Mouse (Mus musculus) embryonic facial prominence, embryonic 13.5 days (tissue): ENCODE data around the gene Gm42906. TPM values are rescaled to one million over a fixed set of nuclear protein-coding genes. Genes with fewer than 3 reads are reported as not detected.

Experiments
- ATAC-seq: fragments of 200-750 bp; cut with Nextera tagmentation; 2 replicates; pipeline ENCODE4 v1.8.0; 2017; ENCODE audit warnings: low read depth; ENCODE audit not compliant: insufficient number of reproducible peaks, insufficient read depth, low FRiP score, low TSS enrichment
- H3K27ac ChIP-seq: fragments of 300-500 bp; sonication (generic); 2 replicates; pipeline ENCODE4 v1.5.1; 2015; ENCODE audit warnings: moderate library complexity, mild to moderate bottlenecking, inconsistent platforms
- H3K27me3 ChIP-seq: fragments of 300-500 bp; sonication (generic); 2 replicates; pipeline ENCODE4 v1.6.1; 2015; ENCODE audit warnings: mild to moderate bottlenecking, inconsistent platforms
- H3K36me3 ChIP-seq: fragments of 300-500 bp; sonication (generic); 2 replicates; pipeline ENCODE4 v1.6.1; 2015; ENCODE audit warnings: mild to moderate bottlenecking, inconsistent platforms
- H3K4me1 ChIP-seq: fragments of 300-500 bp; sonication (generic); 2 replicates; pipeline ENCODE4 v1.6.1; 2015; ENCODE audit warnings: inconsistent platforms
- H3K4me2 ChIP-seq: fragments of 300-500 bp; sonication (generic); 2 replicates; pipeline ENCODE4 v1.6.1; 2015; ENCODE audit warnings: moderate library complexity, mild to moderate bottlenecking, inconsistent platforms
- H3K4me3 ChIP-seq: fragments of 300-500 bp; sonication (generic); 2 replicates; pipeline ENCODE4 v1.5.1; 2015; ENCODE audit warnings: mild to moderate bottlenecking, inconsistent platforms
- H3K9ac ChIP-seq: fragments of 300-500 bp; sonication (generic); 2 replicates; pipeline ENCODE4 v1.6.1; 2015; ENCODE audit warnings: mild to moderate bottlenecking, inconsistent platforms
- H3K9me3 ChIP-seq: fragments of 300-500 bp; sonication (generic); 2 replicates; pipeline ENCODE4 v1.6.1; 2016; ENCODE audit warnings: inconsistent platforms
- WGBS: fragments of 180-500 bp; shearing (Covaris S2); methylation state at CpG from one replicate; pipeline ENCODE4 v1.1.7; 2015; ENCODE audit warnings: mixed read lengths; 5-methylcytosine and 5-hydroxymethylcytosine counted together
- polyA plus RNA-seq: library from polyadenylated mRNA; unstranded; fragments of >200 nt; fragmentation: Nextera tagmentation; extraction: Ambion mirVana; gene quantifications from 2 replicates; pipeline ENCODE4 v1.2.1, GENCODE M21; 2015

Gm42906 gene
- polyA plus RNA-seq, 1 experiment from 2014 or later = not detected

DNA sequence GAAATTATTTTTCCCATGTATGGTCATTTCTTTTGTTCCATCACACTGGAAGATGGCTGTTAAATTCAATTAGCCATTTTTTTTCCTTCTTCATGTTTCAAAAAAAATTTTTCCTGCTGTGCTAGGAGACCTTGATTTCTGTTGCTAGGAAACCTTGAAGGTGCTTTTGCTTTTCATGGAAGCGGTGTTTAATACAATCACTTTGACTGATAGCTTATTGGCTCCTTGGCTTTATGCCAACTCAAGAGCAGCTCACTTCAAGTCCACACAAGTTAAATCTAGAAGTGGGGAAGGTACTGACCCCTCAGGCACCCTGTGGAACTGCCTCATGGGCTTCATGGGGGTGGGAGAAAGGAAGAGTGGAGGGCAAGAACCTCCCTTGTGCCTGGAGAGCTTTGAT lies 38.1 kb downstream of the Gm42906 start:
- no peak overlapping the region for H3K4me2 ChIP-seq

GRCm38 (mm10) chr5:151379896-151380295 lies 48.1 kb downstream of the Gm42906 start:
- Histone ChIP-seq H3K36me3 (no peaks in the 10 kb centered on the region), H3K9ac (no peak overlapping the region), H3K4me3 (no peak overlapping the region), H3K4me1 (no peaks in the 10 kb centered on the region), H3K27me3 (no peaks in the 10 kb centered on the region), H3K9me3 (no peaks in the 10 kb centered on the region; the same call in 1 of the 2 replicates), H3K27ac (no peak overlapping the region), H3K4me2 (no peak overlapping the region)
- 77% methylated on average over 2 of the region's 2 CpGs for WGBS
- no peak for ATAC-seq

More for the DNA sequence above, 38.1 kb downstream of the Gm42906 start:
- no peaks in the 10 kb centered on the region for H3K36me3 ChIP-seq
- H3K27me3 ChIP-seq = no peaks in the 10 kb centered on the region
- 74% methylated on average over 1 of the region's 1 CpGs for WGBS
- H3K9ac ChIP-seq = no peak overlapping the region
- no peaks in the 10 kb centered on the region; the same call in 1 of the 2 replicates for H3K9me3 ChIP-seq
- no peak for ATAC-seq
- H3K27ac ChIP-seq = no peak overlapping the region
- no peaks in the 10 kb centered on the region for H3K4me1 ChIP-seq
- no peak overlapping the region for H3K4me3 ChIP-seq

GRCm38 (mm10) chr5:151379210-151379609 lies 48.8 kb downstream of the Gm42906 start:
- no peaks in the 10 kb centered on the region for H3K27me3 ChIP-seq
- no peaks in the 10 kb centered on the region for H3K4me1 ChIP-seq
- no peak overlapping the region for H3K4me2 ChIP-seq
- 78% methylated on average over 2 of the region's 2 CpGs for WGBS
- H3K27ac ChIP-seq = no peak overlapping the region
- no peak for ATAC-seq
- H3K9ac ChIP-seq = no peak overlapping the region
- H3K36me3 ChIP-seq = no peaks in the 10 kb centered on the region
- H3K9me3 ChIP-seq = no peaks in the 10 kb centered on the region
- H3K4me3 ChIP-seq = no peak overlapping the region

DNA sequence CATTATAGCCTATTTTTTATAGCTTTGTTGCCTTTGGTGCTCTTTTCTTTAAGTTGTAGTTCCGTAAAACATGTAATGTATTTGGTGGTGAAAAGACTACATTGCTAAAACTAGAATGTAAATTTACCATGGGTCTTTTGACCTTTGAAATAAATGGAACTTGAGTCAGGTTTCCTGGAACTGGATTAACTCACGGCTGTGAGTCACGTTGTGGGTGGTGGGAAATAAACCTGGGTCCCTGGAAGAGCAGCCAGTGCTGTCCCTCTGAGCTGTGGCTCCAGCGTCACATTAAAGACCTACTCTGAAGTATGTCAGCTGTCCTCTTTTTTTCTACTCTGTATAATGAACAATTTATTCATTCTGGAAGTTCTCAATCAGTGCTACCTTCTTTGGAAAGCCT lies 51.0 kb downstream of the Gm42906 start:
- H3K4me1 ChIP-seq = no peaks in the 10 kb centered on the region
- no peak for ATAC-seq
- WGBS = 79% methylated on average over 4 of the region's 4 CpGs

DNA sequence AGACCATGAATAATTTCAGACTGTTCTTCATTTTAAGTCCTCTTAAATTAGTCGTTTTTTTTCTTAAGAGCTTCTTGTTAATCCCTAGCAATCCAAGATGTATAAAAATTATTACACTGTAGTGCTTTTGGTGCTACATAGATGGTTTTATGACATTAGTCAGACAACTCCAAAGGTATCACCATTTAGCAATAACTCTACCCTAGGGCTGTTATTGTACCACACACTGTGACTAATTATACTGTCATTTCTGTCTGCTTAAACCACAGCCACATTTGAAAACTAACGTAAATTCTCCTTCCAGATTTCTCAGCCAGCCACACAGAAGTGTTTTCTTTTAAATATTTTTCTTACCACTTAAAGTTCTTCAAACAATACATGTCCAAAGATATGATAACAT lies 53.1 kb downstream of the Gm42906 start:
- no peak for ATAC-seq
- H3K27me3 ChIP-seq = no peaks in the 10 kb centered on the region
- H3K27ac ChIP-seq = no peak overlapping the region
- no peaks in the 10 kb centered on the region for H3K9me3 ChIP-seq
- H3K9ac ChIP-seq = no peak overlapping the region
- WGBS = 44% methylated on average over 2 of the region's 2 CpGs
- no peaks in the 10 kb centered on the region for H3K36me3 ChIP-seq
- H3K4me1 ChIP-seq = no peaks in the 10 kb centered on the region
- no peak overlapping the region for H3K4me2 ChIP-seq
- H3K4me3 ChIP-seq = no peak overlapping the region

More for the DNA sequence above, 51.0 kb downstream of the Gm42906 start:
- Histone ChIP-seq H3K9me3 (no peaks in the 10 kb centered on the region), H3K4me3 (no peak overlapping the region), H3K36me3 (no peaks in the 10 kb centered on the region), H3K27me3 (no peaks in the 10 kb centered on the region), H3K9ac (no peak overlapping the region), H3K4me2 (no peak overlapping the region), H3K27ac (no peak overlapping the region)

- Histone ChIP-seq H3K27me3 (no peaks in the 10 kb centered on the region), H3K4me3 (no peak overlapping the region), H3K9ac (no peak overlapping the region), H3K9me3 (no peaks in the 10 kb centered on the region), H3K27ac (no peak overlapping the region), H3K36me3 (no peaks in the 10 kb centered on the region), H3K4me1 (peaks cover 9% of the 10 kb centered on the region; the same call in 1 of the 2 replicates), H3K4me2 (no peak overlapping the region)
- no peak for ATAC-seq
- WGBS = 91% methylated on average over 2 of the region's 2 CpGs
These were observed 56.8 kb downstream of the Gm42906 start for GRCm38 (mm10) chr5:151371130-151371529.

GRCm38 (mm10) chr5:151369306-151369721 lies 58.6 kb downstream of the Gm42906 start:
- no peak for ATAC-seq
- Histone ChIP-seq H3K27me3 (no peaks in the 10 kb centered on the region), H3K4me2 (peak overlapping the region; percentile 64), H3K27ac (peak overlapping the region; percentile 99), H3K9me3 (no peaks in the 10 kb centered on the region), H3K9ac (peak overlapping the region; percentile 85), H3K36me3 (no peaks in the 10 kb centered on the region), H3K4me3 (peak overlapping the region; percentile 57), H3K4me1 (peaks cover 9% of the 10 kb centered on the region; the same call in 1 of the 2 replicates)
- 52% methylated on average over 5 of the region's 5 CpGs for WGBS

DNA sequence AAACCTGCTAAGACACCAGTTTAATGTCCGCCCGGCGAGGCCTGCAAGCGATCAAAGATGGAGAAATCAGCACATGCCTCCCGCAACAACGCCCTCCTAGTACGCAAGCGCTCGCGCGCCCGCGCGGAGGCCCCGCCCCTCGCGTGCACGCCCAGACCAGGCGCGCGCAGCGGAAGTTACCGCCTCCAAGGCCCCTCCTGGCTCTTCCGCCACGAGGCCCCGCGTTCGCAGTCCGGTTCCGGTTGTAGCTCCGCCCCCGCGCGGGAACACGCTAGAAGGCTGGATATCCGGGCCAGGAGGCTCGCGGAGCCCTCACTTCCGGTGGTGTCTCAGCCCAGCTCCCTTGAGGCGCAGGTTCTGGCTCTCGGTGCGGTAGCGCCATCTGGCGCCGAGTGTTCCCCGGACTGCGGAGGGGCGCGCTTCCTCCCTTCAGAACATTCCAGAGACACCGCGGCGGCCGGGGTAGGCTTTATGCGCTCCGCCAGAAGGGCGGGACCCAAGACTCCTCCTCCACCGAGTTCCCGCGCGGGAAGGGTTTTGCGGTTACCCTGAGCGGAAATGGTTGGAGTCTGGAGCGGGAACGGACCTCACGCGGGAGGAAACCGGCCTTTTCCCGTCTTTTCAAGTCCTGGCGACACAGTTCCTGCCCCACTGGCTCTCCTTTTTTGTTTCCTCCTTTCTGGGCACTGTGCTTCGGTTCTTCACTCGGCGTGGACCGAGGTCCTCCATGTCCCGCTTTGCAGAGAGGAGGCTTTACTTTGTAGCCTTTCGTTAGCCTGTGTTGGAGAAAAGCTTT lies 59.4 kb downstream of the Gm42906 start:
- Histone ChIP-seq H3K4me2 (peak overlapping the region; percentile 64), H3K27ac (peak overlapping the region; percentile 99), H3K4me3 (peak overlapping the region; percentile 57), H3K9me3 (no peaks in the 10 kb centered on the region), H3K27me3 (no peaks in the 10 kb centered on the region), H3K36me3 (no peaks in the 10 kb centered on the region), H3K4me1 (peaks cover 9% of the 10 kb centered on the region; the same call in 1 of the 2 replicates), H3K9ac (peak overlapping the region; percentile 85)
- under 1% methylated on average over 75 of the region's 75 CpGs for WGBS
- peak; percentile 98 for ATAC-seq

DNA sequence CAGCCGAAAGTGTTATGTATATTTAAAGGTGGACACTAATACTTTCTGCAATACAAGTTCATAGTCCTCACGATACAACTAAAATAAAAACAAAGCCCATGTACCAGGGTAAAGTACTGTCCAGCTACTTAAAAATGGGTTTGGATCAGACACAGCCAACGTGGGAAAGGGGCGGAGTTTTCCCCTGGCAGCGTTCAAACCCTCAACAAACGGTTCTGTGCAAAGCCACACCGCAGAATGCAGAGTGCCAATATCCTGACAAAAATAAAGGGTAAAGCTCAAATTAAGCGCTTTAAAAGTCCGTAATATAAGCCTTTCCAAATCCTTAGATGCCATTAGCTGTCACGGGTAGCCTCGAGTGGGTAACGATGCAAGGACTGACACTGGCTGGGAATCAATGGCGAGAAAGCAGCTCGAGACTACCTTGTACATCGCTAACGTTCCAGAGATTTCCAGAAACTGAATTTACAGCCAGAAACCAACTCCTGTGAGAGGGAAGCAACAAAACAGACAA lies 60.0 kb downstream of the Gm42906 start:
- Histone ChIP-seq H3K9me3 (no peaks in the 10 kb centered on the region), H3K27me3 (no peaks in the 10 kb centered on the region), H3K4me2 (peak overlapping the region; percentile 64), H3K9ac (peak overlapping the region; percentile 85), H3K36me3 (no peaks in the 10 kb centered on the region), H3K27ac (peak overlapping the region; percentile 99), H3K4me1 (peaks cover 9% of the 10 kb centered on the region; the same call in 1 of the 2 replicates), H3K4me3 (peak overlapping the region; percentile 57)
- WGBS = 8% methylated on average over 16 of the region's 16 CpGs
- ATAC-seq = 0 out of 2 replicates have a peak, but pooled peaks have one; percentile 23

GRCm38 (mm10) chr5:151367317-151367716 lies 60.6 kb downstream of the Gm42906 start:
- Histone ChIP-seq H3K4me3 (peak overlapping the region; percentile 57), H3K4me1 (peaks cover 9% of the 10 kb centered on the region; the same call in 1 of the 2 replicates), H3K27ac (peak overlapping the region; percentile 99), H3K9me3 (no peaks in the 10 kb centered on the region), H3K36me3 (no peaks in the 10 kb centered on the region), H3K4me2 (peak overlapping the region; percentile 64), H3K9ac (peak overlapping the region; percentile 85), H3K27me3 (no peaks in the 10 kb centered on the region)
- 79% methylated on average over 1 of the region's 1 CpGs for WGBS
- ATAC-seq = no peak

DNA sequence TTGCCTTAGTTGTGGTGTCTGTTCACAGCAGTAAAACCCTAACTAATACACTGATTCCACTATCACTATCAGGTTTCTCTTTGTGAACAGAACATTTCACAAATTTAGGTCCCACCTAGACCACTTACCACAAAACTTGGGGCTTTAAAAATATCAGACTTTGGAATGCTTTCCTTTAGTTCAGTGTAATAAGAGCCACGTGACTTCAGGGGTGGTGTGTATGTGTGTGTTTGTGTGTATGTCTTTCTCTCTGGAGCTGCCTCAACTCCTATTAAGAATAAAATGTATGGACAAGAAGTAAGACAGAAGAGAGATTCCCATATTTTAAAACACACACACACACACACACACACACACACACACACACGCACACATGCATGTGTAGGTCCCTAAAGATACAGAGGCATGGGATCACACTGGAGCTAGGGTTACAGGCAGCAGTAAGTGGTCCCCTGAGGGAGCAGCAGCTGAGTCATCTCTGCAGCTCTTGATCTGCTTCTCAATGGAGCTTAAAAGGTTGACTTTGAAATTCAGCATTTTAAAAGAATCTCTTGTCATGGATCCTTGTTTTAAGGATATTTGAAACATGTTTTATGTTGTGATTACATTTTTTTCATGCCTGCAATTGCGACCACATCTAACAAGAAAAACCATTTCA lies 64.5 kb downstream of the Gm42906 start:
- no peak overlapping the region for H3K4me3 ChIP-seq
- no peak overlapping the region for H3K27ac ChIP-seq
- H3K9me3 ChIP-seq = no peaks in the 10 kb centered on the region
- ATAC-seq = no peak
- H3K27me3 ChIP-seq = no peaks in the 10 kb centered on the region
- WGBS = 74% methylated on average over 3 of the region's 3 CpGs
- H3K4me2 ChIP-seq = no peak overlapping the region
- no peak overlapping the region for H3K9ac ChIP-seq
- H3K4me1 ChIP-seq = 0 out of 2 replicates have a peak, but pooled peaks cover 4% of the 10 kb centered on the region
- H3K36me3 ChIP-seq = no peaks in the 10 kb centered on the region
